Mouse (Mus musculus) liver, embryonic 16.5 days (tissue): ENCODE data around the gene Pick1. TPM values are rescaled to one million over a fixed set of nuclear protein-coding genes. Genes with fewer than 3 reads are reported as not detected.

Experiments used
- ATAC-seq: fragments of 200-750 bp; cut with Nextera tagmentation; 2 replicates; pipeline ENCODE4 v1.8.0; 2017; ENCODE audit warnings: low read depth, mild to moderate bottlenecking, moderate number of reproducible peaks, moderate library complexity
- H3K27ac ChIP-seq: fragments of 300-500 bp; sonication (generic); 2 replicates; pipeline ENCODE4 v1.5.1; 2014; ENCODE audit warnings: mild to moderate bottlenecking, low read length
- H3K27me3 ChIP-seq: fragments of 300-500 bp; sonication (generic); 2 replicates; pipeline ENCODE4 v1.6.1; 2014; ENCODE audit warnings: low read depth, low read length, mixed read lengths; ENCODE audit not compliant: control insufficient read depth, insufficient read depth
- H3K36me3 ChIP-seq: fragments of 300-500 bp; sonication (generic); 2 replicates; pipeline ENCODE4 v1.6.1; 2014; ENCODE audit warnings: mild to moderate bottlenecking; ENCODE audit not compliant: control insufficient read depth, insufficient read depth
- H3K4me1 ChIP-seq: fragments of 300-500 bp; sonication (generic); 2 replicates; pipeline ENCODE4 v1.6.1; 2014; ENCODE audit warnings: low read depth, low read length, mixed read lengths; ENCODE audit not compliant: control insufficient read depth
- H3K4me2 ChIP-seq: fragments of 300-500 bp; sonication (generic); 2 replicates; pipeline ENCODE4 v1.6.1; 2014; ENCODE audit warnings: low read depth, low read length, mixed read lengths
- H3K4me3 ChIP-seq: fragments of 300-500 bp; sonication (generic); 2 replicates; pipeline ENCODE4 v1.5.1; 2014; ENCODE audit warnings: low read depth, mild to moderate bottlenecking, low read length
- H3K9ac ChIP-seq: fragments of 300-500 bp; sonication (generic); 2 replicates; pipeline ENCODE4 v1.6.1; 2014; ENCODE audit warnings: low read depth, low read length
- H3K9me3 ChIP-seq: fragments of 300-500 bp; sonication (generic); replicated peaks from 2 replicates; pipeline ENCODE4 v1.6.1; 2016; ENCODE audit warnings: low read length; ENCODE audit not compliant: control insufficient read depth
- WGBS: fragments of 180-500 bp; shearing (Covaris S2); extraction: QIAGEN DNeasy Blood & Tissue Kit; methylation state at CpG from one replicate; pipeline ENCODE4 v1.1.7; 2014; ENCODE audit not compliant: insufficient replicate concordance; 5-methylcytosine and 5-hydroxymethylcytosine counted together
- polyA plus RNA-seq: library from polyadenylated mRNA; unstranded; fragments of >200 nt; fragmentation: Nextera tagmentation; extraction: Ambion mirVana; gene quantifications from 2 replicates; pipeline ENCODE4 v1.2.1, GENCODE M21; 2015

Pick1 gene
- polyA plus RNA-seq, 1 experiment from 2014 or later = 13.1 TPM

DNA sequence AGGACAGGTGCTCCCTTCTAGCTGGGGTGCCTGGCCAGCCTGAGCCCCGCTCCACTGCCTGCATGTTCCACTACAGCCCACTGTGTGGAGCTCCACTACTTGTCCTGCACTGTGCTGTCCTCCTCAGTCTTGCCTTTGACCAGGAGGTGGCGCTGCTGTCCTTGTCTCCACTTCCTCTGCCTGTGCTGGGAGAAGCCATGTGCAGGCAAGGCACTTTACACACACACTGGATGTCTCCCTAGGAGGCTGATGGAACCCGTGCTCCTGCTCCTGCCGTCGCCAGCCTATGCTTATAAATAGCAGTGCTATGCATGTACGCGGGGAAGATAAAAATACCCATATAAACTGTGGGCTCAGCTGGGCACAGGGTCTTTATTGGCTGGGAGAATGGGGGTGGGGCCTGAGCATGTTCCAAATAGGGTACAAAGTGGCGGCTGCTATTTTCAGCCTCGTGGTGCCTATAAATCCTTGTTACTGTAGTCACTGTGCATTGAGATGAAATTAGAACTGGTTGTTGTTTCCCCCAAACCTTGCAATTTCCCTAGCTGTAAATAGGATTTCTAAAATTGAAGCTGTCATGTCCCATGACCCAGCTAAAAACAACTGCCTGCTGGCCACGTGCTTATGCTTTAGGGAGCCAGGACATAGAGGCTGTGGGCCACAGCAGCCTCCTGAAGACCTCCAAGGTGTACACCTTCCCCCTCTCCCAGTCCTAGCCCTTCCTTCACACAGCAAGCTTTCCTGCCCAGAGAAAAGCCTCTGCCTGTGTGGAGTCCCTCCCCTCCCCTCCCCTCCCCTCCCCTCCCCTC, 14.5 kb downstream of the Pick1 start:
- no peak overlapping the region for H3K4me3 ChIP-seq
- WGBS = 13% methylated on average over 10 of the region's 10 CpGs
- no peak overlapping the region for H3K9ac ChIP-seq
- H3K27ac ChIP-seq = no peak overlapping the region
- ATAC-seq = peak; percentile 90
- no peaks in the 10 kb centered on the region for H3K9me3 ChIP-seq
- H3K36me3 ChIP-seq = peaks cover 13% of the 10 kb centered on the region
- H3K4me2 ChIP-seq = no peak overlapping the region
- no peaks in the 10 kb centered on the region; the same call in 1 of the 2 replicates for H3K4me1 ChIP-seq
- no peaks in the 10 kb centered on the region for H3K27me3 ChIP-seq

DNA sequence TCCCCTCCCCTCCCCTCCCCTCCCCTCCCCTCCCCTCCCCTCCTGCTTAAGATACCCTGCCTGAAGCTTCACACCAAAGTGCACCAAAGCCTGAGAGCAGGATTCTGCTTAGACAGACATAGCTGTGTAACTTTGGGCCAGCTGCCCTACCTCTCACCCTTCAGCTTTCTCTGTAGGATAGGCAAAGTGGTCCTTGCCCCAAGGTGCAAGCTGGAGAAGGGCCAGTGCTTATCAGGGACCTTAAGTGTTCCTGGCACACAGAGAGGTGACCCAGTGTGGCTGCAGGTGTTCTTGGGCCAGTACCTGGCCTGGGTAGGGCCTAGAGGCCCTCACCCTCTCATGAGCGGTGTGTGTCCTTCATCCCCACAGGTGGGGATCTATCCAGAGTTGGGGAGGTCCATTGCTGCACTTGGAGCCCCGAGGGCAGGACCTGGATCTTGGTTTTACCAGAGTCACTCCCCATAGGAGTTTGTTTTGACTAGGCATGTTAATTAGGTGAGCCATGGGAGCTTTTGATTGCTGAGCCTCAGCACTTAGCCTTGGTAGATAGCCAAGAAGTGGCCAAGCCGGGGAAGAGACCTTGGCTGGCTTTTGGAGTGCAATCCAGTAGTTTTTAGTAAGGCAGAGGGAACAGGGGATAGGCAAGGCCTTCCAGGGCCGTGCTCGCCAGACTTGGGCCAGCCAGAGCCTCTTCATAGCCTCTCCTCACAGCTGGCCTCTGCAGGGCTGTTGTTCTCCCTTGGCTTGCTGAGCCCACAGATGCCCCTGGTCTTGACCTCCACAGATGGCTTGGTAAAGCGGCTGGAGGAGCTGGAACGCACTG, 15.3 kb downstream of the Pick1 start:
- H3K27me3 ChIP-seq = no peaks in the 10 kb centered on the region
- no peaks in the 10 kb centered on the region for H3K9me3 ChIP-seq
- H3K9ac ChIP-seq = no peak overlapping the region
- no peak overlapping the region for H3K27ac ChIP-seq
- peaks cover 13% of the 10 kb centered on the region for H3K36me3 ChIP-seq
- no peak for ATAC-seq
- WGBS = 74% methylated on average over 7 of the region's 7 CpGs
- no peak overlapping the region for H3K4me2 ChIP-seq
- H3K4me1 ChIP-seq = no peaks in the 10 kb centered on the region; the same call in 1 of the 2 replicates
- no peak overlapping the region for H3K4me3 ChIP-seq

DNA sequence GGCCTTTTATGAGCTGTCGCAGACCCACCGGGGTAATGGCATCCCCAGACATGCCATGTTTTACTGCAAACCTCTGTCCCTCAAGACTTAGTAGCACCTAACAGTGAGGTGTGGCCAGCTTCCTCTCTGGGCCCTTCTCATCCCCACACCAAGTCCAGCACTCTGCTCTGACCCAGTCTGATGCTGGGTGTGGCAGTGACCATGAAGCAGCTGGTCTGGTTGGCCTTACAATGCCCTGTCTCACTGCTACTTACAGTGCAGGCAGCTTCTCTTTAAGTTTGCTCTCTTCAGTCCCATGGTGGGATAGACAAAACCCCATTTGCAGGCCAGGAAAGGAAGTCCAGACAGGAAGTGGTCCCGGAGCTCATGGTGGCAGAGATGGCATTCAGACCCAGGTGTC, 16.3 kb downstream of the Pick1 start:
- 63% methylated on average over 3 of the region's 3 CpGs for WGBS
- H3K36me3 ChIP-seq = peaks cover 8% of the 10 kb centered on the region
- no peaks in the 10 kb centered on the region for H3K27me3 ChIP-seq
- no peak overlapping the region for H3K4me3 ChIP-seq
- ATAC-seq = no peak
- H3K27ac ChIP-seq = no peak overlapping the region
- no peak overlapping the region for H3K4me2 ChIP-seq
- H3K4me1 ChIP-seq = no peaks in the 10 kb centered on the region; the same call in 1 of the 2 replicates
- no peak overlapping the region for H3K9ac ChIP-seq
- H3K9me3 ChIP-seq = no peaks in the 10 kb centered on the region

DNA sequence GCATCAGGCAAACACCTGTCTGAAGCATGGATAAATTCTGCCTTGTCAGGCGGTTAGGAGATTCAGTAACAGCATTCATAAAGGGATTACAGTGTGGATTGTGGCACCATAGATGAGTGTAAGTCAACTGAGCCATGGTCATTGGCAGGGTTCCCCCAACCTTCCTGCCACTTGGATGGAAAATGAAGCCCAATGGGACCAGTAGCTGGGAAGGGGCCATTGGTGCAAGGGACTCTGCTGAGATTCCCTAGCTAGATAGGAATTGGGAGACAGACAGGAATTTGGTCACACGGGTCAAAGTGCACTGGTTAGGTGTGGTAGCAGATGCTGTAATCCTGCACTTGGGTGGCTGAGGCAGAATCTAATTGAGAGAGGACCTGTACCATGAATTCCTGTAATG, 21.3 kb downstream of the Pick1 start:
- Histone ChIP-seq H3K9me3 (no peaks in the 10 kb centered on the region), H3K9ac (no peak overlapping the region), H3K4me2 (no peak overlapping the region), H3K27me3 (peaks cover 38% of the 10 kb centered on the region), H3K4me3 (no peak overlapping the region), H3K27ac (no peak overlapping the region), H3K36me3 (no peaks in the 10 kb centered on the region), H3K4me1 (no peaks in the 10 kb centered on the region; the same call in 1 of the 2 replicates)
- no peak for ATAC-seq
- WGBS = 53% methylated on average over 2 of the region's 2 CpGs

DNA sequence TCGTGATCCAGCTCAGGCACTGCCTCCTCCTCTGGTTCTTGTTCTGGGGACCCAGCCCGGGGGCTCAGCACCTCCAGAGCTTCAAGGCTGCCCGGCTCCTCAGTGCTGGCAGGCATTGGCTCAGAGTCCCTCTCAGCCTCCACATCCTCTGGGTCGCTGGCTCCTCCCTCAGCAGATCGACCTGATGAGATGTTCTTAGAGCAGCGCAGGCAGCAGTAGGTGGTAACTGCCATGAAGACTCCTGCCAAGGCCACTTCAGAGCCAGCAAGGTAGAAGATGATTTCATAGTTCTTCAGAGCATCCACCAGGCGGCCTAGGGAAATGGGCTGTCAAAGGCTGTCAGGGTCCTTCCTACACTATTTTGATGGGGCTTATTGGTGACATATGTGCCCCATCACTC, 22.2 kb downstream of the Pick1 start:
- Histone ChIP-seq H3K27me3 (peaks cover 40% of the 10 kb centered on the region), H3K4me2 (no peak overlapping the region), H3K27ac (no peak overlapping the region), H3K4me3 (no peak overlapping the region), H3K9ac (no peak overlapping the region), H3K9me3 (no peaks in the 10 kb centered on the region), H3K4me1 (no peaks in the 10 kb centered on the region; the same call in 1 of the 2 replicates), H3K36me3 (no peaks in the 10 kb centered on the region)
- WGBS = 38% methylated on average over 7 of the region's 7 CpGs
- no peak for ATAC-seq

DNA sequence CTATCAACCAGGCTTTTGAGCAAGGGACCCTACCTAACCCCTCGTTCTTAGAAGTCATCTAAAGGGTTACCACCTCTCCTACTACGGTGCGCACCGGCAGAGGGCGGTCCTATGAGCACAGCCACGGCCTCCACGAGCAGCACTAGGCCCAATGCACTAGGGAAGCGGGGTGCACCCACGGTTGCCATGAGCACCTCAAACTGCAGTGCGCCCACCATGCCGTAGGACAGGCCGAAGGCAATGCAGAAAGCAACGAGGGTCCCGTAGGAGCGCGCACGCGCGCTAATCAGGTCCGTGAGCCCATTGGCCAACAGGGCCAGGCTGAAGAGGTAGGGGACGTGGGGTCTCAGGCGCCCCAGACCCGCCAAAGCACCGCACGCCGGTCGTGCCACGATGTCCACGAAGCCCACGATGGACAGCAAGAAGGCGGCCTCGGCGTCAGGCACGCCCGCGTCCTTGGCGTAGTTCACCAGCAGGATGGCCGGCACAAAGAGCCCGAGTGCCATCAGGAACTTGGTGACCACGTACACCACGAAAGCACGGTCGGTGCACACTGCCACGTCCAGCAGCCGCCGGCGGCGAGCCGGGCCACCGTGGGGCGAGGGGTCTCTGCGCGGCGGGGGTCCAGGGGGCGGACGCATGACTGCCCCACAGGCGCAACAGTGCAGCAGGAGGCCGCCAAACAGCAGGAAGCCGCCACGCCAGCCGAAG, 23.0 kb downstream of the Pick1 start:
- Histone ChIP-seq H3K4me2 (peak overlapping the region; percentile 52), H3K27me3 (peaks cover 40% of the 10 kb centered on the region), H3K36me3 (no peaks in the 10 kb centered on the region), H3K9ac (peak overlapping the region; percentile 27; the same call in 1 of the 2 replicates), H3K4me3 (peak overlapping the region; percentile 22), H3K27ac (no peak overlapping the region), H3K9me3 (no peaks in the 10 kb centered on the region), H3K4me1 (no peaks in the 10 kb centered on the region; the same call in 1 of the 2 replicates)
- 2% methylated on average over 60 of the region's 61 CpGs for WGBS
- peak; percentile 23 for ATAC-seq

DNA sequence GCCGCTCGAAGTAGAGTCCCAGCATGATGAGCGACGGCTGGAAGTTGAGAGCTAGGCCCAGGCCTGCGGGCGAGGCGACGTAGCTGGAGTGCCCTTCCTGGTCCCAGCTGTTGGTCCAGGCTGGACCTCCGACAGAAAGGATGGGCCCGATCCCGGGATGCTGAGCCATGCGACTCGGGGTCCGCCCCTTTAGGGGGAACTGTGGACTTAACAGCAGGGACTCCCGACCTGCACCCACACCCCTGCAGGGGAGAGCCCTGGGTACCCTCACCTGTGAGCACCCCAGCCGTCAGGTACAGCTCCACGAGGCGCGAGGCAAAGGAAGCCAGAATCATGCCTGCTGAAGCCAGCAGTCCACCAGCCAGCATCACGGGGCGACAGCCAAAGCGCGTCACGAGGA, 23.6 kb downstream of the Pick1 start:
- Histone ChIP-seq H3K9ac (peak overlapping the region; percentile 27; the same call in 1 of the 2 replicates), H3K4me1 (no peaks in the 10 kb centered on the region; the same call in 1 of the 2 replicates), H3K9me3 (no peaks in the 10 kb centered on the region), H3K27me3 (peaks cover 40% of the 10 kb centered on the region), H3K4me2 (peak overlapping the region; percentile 52; the same call in 1 of the 2 replicates), H3K27ac (no peak overlapping the region), H3K4me3 (peak overlapping the region; percentile 22; the same call in 1 of the 2 replicates), H3K36me3 (no peaks in the 10 kb centered on the region)
- 29% methylated on average over 24 of the region's 24 CpGs for WGBS
- no peak for ATAC-seq

DNA sequence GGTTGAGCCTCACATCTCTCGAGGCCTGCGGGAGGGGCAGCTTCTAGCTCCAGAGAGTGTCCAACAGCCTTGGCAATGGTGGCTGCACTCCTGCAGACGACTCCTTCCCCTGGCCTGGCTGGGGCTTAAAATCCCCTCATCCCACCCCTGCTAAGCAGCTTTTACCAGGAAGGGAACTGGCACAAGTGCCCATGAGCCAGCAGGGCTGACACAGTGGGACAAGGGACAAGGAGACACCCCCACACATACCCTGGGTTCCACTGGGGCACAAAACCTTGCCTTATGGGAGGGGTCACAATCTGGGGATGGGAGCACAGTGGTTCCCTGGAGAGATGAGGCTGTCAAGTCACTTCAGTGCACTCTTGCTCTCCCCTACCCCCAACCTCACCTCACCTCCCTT, 25.7 kb downstream of the Pick1 start, which contains the start of gene Slc16a8:
Gene Slc16a8 (minus strand): TSS at position 101 of the 400 bp plus-strand sequence.
- Histone ChIP-seq H3K36me3 (no peaks in the 10 kb centered on the region), H3K27me3 (peaks cover 53% of the 10 kb centered on the region), H3K9ac (no peak within 1 kb of the TSS), H3K9me3 (no peaks in the 10 kb centered on the region), H3K4me2 (no peak within 1 kb of the TSS), H3K4me1 (no peaks in the 10 kb centered on the region; the same call in 1 of the 2 replicates), H3K27ac (no peak within 1 kb of the TSS), H3K4me3 (no peak within 1 kb of the TSS)
- WGBS = 33% methylated on average over 3 of the region's 3 CpGs
- no peak for ATAC-seq
